Mouse (Mus musculus): ENCODE measurements around the gene Gm20388. TPM values are rescaled to one million over a fixed set of nuclear protein-coding genes. Genes with fewer than 3 reads are reported as not detected.

Gm20388 gene
- polyA plus RNA-seq, 1 experiment from 2014 or later, result 5.5 TPM

DNA sequence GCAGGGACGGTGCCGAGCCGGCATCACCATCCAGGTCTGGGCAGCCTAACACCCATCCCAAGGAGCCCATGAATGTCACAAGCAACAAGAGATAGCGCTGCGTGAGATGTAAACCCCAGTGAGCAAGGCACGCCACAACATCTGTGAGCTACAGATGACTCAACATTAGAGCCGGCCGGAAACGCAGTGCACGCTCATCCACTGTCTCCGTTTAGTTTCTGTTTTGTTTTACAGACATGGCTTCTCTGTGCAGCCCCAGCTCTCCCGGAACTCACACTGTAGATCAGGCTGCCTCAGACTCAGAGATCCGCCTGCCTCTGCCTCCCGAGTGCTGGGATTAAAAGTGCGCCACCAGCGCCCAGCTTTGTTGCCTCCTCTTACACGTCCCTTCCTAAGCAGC, 3376.7 kb downstream of the Gm20388 start:
- H3K27me3 ChIP-seq (ENCODE audit: poor library complexity, severe bottlenecking), result no peaks in the 10 kb centered on the region
- H3K4me3 ChIP-seq, result no peak overlapping the region
- 97% methylated on average over 17 of the region's 17 CpGs for WGBS
- DNase-seq (ENCODE audit: extremely low spot score, low spot score), result no peak
- no peaks in the 10 kb centered on the region for H3K9me3 ChIP-seq
- no peaks in the 10 kb centered on the region for H3K4me1 ChIP-seq
- peaks cover 95% of the 10 kb centered on the region for H3K36me3 ChIP-seq (replicated peaks)
- H3K27ac ChIP-seq, result no peak overlapping the region

DNA sequence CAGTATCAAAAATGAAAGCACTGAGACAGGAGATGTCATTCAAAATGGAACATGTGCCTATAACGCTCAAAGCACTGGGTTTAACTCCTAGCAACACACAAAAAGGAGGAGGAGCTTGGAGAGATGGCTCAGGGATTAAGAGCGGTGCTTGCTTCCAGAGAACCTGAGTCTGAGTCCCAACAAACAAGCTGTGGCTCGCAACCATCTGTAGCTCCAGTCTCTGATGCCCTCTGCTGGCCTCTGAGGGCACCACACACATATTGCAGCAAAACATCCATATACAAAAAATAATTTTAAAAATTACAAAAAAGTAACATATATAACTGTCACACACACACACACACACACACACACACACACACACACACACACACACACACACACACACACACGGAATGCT, 3379.5 kb downstream of the Gm20388 start:
- WGBS, result 82% methylated on average over 4 of the region's 4 CpGs
- Histone ChIP-seq H3K4me3 (no peak overlapping the region), H3K4me1 (no peaks in the 10 kb centered on the region), H3K27ac (no peak overlapping the region), H3K9me3 (no peaks in the 10 kb centered on the region), H3K36me3 (replicated peaks) (peaks cover 97% of the 10 kb centered on the region), H3K27me3 (ENCODE audit: poor library complexity, severe bottlenecking) (no peaks in the 10 kb centered on the region)
- no peak for DNase-seq (ENCODE audit: extremely low spot score, low spot score)

DNA sequence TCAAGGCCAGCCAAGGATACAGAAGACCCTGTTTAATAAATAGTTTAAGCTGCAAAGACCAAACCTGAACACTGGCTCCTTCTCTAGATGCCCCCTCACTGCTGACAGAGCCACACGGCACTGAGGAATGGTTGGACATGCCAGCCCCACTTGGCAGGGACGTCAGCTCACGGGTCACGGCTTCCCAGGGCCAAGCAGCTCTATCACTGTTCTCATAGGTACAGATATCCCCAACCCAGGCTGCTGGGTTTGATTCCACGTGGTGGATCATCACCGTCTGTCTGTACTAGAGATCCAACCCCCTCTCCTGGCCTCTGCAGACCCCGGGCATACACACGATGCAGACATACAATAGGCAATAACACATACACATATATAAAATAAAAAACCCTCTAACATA, 3380.0 kb downstream of the Gm20388 start:
- no peaks in the 10 kb centered on the region for H3K4me1 ChIP-seq
- no peaks in the 10 kb centered on the region for H3K27me3 ChIP-seq (ENCODE audit: poor library complexity, severe bottlenecking)
- no peak overlapping the region for H3K27ac ChIP-seq
- H3K36me3 ChIP-seq (replicated peaks), result peaks cover 97% of the 10 kb centered on the region
- no peaks in the 10 kb centered on the region for H3K9me3 ChIP-seq
- H3K4me3 ChIP-seq, result no peak overlapping the region
- no peak for DNase-seq (ENCODE audit: extremely low spot score, low spot score)
- 97% methylated on average over 8 of the region's 8 CpGs for WGBS

DNA sequence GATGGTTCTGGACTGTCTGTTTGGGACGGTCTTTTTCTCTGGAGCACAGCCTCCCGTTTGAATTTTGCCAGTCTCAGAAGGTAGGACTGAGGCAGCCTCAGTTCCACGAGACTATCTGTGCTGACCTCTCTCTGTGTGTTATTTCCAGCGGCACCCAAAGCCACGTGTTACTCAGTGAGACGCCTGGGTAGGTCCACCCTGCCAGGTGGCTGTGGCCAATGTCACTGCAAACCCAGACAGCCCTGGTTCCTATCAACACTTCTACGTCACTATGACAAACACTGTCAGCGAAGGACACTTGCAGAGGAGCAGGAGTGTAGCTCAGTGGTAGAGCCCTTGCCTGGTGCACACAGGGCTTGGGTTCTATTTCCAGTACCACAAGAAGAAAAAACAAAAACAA, 3381.1 kb downstream of the Gm20388 start:
- Histone ChIP-seq H3K9me3 (no peaks in the 10 kb centered on the region), H3K4me1 (no peaks in the 10 kb centered on the region), H3K27me3 (ENCODE audit: poor library complexity, severe bottlenecking) (no peaks in the 10 kb centered on the region), H3K4me3 (no peak overlapping the region), H3K36me3 (replicated peaks) (peaks cover 97% of the 10 kb centered on the region), H3K27ac (no peak overlapping the region)
- WGBS, result 90% methylated on average over 8 of the region's 8 CpGs
- no peak for DNase-seq (ENCODE audit: extremely low spot score, low spot score)

DNA sequence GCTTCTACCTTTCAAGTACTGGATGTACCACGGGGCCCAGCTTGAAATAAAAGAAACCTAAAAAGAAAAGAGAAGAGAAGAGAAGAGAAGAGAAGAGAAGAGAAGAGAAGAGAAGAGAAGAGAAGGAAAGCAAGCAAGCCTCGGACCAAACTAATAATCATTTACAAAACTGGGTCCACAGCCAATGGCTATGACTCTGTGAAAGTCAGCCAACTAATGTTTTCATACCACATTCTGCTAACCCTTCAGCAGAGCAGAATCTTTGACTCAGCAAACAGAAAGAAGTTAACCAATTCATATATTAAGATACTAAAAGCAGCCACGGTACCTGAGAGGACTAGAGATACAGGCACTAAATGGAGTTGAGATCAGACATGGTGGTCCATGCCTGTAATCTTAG, 3381.6 kb downstream of the Gm20388 start:
- Histone ChIP-seq H3K36me3 (replicated peaks) (peaks cover 97% of the 10 kb centered on the region), H3K27ac (no peak overlapping the region), H3K9me3 (no peaks in the 10 kb centered on the region), H3K4me1 (no peaks in the 10 kb centered on the region), H3K4me3 (no peak overlapping the region), H3K27me3 (ENCODE audit: poor library complexity, severe bottlenecking) (no peaks in the 10 kb centered on the region)
- no peak for DNase-seq (ENCODE audit: extremely low spot score, low spot score)
- 92% methylated on average over 3 of the region's 3 CpGs for WGBS

DNA sequence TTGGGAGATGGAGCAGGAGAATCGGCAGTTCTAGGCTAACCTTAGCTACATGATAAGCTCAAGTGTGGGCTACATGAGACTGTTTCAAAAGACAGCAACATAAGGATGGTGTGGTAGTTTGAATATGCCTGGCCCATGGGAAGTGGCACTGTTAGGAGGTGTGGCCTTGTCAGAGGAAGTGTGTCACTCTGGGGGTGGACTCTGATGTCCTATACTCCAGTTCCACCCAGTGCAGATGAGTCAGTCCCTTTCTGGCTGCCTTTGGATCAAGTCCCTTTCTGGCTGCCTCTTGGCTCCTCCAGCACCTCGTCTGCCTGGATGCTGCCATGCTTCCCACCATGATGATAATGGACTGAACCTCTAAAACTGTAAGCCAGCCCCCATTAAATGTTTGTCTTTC, 3382.1 kb downstream of the Gm20388 start:
- 94% methylated on average over 2 of the region's 2 CpGs for WGBS
- Histone ChIP-seq H3K4me1 (no peaks in the 10 kb centered on the region), H3K9me3 (no peaks in the 10 kb centered on the region), H3K27me3 (ENCODE audit: poor library complexity, severe bottlenecking) (no peaks in the 10 kb centered on the region), H3K36me3 (replicated peaks) (peaks cover 97% of the 10 kb centered on the region), H3K4me3 (no peak overlapping the region), H3K27ac (no peak overlapping the region)
- no peak for DNase-seq (ENCODE audit: extremely low spot score, low spot score)

DNA sequence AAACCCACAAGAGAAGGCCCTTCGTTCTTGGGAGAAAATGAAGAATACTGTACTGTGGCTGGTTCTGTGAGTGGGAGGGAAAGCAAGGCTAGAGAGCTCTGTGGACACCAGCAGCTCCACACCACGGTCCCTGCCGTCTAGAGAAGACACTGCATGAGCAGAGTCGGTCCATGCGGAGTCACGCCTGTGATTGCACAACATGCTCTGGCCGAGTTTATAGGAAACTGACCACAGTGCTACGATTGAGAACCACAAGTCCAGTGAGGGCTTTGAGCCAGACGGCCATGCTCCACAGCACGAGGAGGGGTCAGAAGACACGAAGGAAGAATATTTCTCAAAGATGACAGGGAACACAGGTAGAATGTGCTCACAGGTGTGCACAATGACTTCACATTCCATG, 3387.7 kb downstream of the Gm20388 start:
- Histone ChIP-seq H3K27me3 (ENCODE audit: poor library complexity, severe bottlenecking) (no peaks in the 10 kb centered on the region), H3K4me1 (no peaks in the 10 kb centered on the region), H3K27ac (no peak overlapping the region), H3K9me3 (no peaks in the 10 kb centered on the region), H3K36me3 (replicated peaks) (peaks cover 94% of the 10 kb centered on the region), H3K4me3 (no peak overlapping the region)
- WGBS, result 95% methylated on average over 11 of the region's 11 CpGs
- DNase-seq (ENCODE audit: extremely low spot score, low spot score), result no peak

DNA sequence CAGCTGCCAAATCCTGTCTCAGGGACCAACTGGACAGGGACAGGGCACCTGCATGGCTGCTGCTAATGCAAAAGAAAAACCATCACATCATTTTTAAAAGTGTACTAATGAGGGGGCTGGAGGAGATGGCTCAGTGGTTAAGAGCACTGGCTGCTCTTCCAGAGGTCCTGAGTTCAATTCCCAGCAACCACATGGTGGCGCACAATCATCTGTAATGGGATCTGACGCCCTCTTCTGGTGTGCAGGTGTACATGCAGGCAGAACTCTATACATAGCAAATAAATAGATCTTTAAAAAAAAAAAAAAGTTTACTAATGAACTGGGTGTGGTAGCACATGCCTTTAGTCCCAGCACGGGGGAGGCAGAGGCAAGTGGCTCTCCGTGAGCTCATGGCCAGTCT, 3398.1 kb downstream of the Gm20388 start:
- Histone ChIP-seq H3K27ac (no peak overlapping the region), H3K36me3 (replicated peaks) (peaks cover 97% of the 10 kb centered on the region)
- 69% methylated on average over 4 of the region's 4 CpGs for WGBS

DNA sequence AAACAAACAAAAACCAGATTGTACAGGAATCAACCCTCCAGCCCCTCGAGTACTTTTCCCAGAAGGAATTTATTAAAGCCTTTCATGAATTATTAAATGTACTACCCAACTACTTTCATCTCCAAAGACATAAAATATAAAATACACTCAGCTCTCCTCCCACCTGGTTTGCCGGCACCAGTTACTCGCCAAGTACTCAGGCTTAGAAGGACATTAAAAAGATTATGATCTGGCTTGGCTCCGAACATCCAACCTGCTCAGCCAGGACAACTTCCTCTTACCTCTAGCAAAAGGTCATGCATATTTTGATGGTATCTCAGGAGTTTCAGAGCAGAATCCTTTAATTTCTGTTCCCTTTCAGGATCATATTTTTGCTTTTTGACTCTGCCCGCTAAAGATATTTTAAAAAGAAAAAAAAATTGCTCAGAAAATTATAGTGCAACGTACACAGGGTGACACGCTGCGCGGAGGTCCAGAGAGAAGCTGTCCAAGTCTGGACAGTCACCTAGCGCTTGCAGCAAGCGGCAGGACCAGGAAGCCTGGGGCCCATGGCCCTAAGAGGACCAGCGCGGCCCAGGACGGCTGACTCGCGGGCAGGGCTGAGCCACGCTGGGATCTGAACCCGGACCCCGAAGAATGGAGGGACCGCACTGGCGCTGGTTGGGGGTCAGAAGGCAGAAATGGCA, 3407.3 kb downstream of the Gm20388 start:
- Histone ChIP-seq H3K27ac (peak overlapping the region; percentile 91), H3K4me3 (peak overlapping the region; percentile 83), H3K4me1 (peaks cover 22% of the 10 kb centered on the region), H3K9me3 (no peaks in the 10 kb centered on the region), H3K27me3 (ENCODE audit: poor library complexity, severe bottlenecking) (no peaks in the 10 kb centered on the region), H3K36me3 (replicated peaks) (peaks cover 18% of the 10 kb centered on the region)
- WGBS, result 9% methylated on average over 21 of the region's 21 CpGs
- no peak for DNase-seq (ENCODE audit: extremely low spot score, low spot score)

More for the DNA sequence above, 3398.1 kb downstream of the Gm20388 start:
- H3K27me3 ChIP-seq (ENCODE audit: poor library complexity, severe bottlenecking), result no peaks in the 10 kb centered on the region
- no peaks in the 10 kb centered on the region for H3K4me1 ChIP-seq
- H3K4me3 ChIP-seq, result no peak overlapping the region
- H3K9me3 ChIP-seq, result no peaks in the 10 kb centered on the region
- no peak for DNase-seq (ENCODE audit: extremely low spot score, low spot score)

DNA sequence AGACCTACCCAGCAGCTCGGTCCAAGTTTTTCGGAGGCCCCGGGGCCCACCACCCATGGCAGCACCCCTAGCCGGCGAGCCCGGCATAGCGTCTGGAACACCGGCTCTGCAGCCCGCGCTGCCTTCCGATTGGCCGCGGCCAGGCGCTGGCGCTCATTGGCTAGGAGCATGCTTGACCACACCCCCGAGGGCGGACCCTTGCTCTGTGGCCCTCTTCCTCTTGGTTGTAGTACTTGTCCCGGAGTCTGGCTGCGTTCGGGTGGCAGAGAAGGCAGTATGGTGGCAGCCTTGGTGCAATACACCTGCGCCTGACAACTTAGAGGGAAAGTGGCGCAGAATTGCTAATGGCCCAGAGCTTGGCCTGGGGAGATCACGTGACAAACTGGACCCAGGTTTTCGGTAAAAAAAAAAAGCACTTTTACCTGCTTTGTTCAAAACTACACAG, 3407.8 kb downstream of the Gm20388 start, which contains the start of gene Fanca:
Gene Fanca (minus strand): TSS at position 110 of the 445 bp plus-strand sequence.
- WGBS, result 1% methylated on average over 24 of the region's 24 CpGs
- Histone ChIP-seq H3K4me1 (peaks cover 22% of the 10 kb centered on the region), H3K27ac (peak within 1 kb of the TSS; percentile 91), H3K4me3 (peak within 1 kb of the TSS; percentile 83), H3K27me3 (ENCODE audit: poor library complexity, severe bottlenecking) (no peaks in the 10 kb centered on the region), H3K36me3 (replicated peaks) (peaks cover 13% of the 10 kb centered on the region), H3K9me3 (no peaks in the 10 kb centered on the region)
- peak; percentile 97 for DNase-seq (ENCODE audit: extremely low spot score, low spot score)

DNA sequence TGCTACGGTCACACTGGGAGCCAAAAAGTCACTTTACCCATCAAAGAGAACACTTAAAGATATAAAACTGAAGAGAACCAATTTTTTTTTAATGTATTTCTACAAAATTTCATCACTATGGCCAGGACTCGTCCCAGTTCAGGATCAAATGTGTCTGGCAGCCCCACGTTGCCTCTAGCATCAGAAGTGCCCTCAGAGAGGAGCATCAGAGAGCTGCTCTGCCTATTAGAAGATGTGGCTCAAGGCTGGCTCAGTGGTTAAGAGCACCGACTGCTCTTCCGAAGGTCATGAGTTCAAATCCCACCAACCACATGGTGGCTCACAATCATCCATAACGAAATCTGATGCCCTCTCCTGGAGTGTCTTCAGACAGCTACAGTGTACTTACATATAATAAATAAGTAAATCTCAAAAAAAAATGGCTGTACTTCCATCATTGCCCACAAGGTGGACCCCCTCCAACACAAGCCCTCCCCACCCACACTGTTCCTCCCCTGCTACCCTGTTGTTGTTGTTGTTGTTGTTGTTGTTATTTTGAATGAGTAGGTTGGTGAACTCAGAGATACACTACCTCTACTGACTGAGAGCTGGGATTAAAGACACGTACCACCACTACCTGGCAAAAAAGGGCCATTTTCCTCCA, 3409.0 kb downstream of the Gm20388 start:
- Histone ChIP-seq H3K4me1 (peaks cover 22% of the 10 kb centered on the region), H3K4me3 (no peak overlapping the region), H3K9me3 (no peaks in the 10 kb centered on the region), H3K36me3 (replicated peaks) (peaks cover 9% of the 10 kb centered on the region), H3K27me3 (ENCODE audit: poor library complexity, severe bottlenecking) (no peaks in the 10 kb centered on the region), H3K27ac (no peak overlapping the region)
- WGBS, result 42% methylated on average over 7 of the region's 7 CpGs
- DNase-seq (ENCODE audit: extremely low spot score, low spot score), result peak; percentile 50

DNA sequence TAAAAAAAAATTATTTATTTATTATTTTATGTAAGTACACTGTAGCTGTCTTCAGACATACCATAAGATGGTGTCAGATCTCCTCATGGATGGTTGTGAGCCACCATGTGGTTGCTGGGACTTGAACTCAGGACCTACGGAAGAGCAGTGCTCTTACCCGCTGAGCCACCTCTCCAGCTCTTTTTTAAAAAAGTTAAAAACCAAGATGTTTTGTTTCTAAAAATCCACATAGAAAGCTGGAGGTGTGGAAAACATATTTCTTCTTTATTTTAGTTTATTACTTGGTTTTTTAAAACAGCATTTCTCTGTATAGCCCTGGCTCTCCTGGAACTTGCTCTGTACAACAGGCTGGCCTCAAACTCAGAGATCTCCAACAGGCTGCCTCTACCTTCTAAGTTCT, 3417.9 kb downstream of the Gm20388 start:
- Histone ChIP-seq H3K4me3 (no peak overlapping the region), H3K27me3 (ENCODE audit: poor library complexity, severe bottlenecking) (peaks cover 13% of the 10 kb centered on the region), H3K4me1 (peaks cover 32% of the 10 kb centered on the region), H3K36me3 (replicated peaks) (no peaks in the 10 kb centered on the region), H3K27ac (no peak overlapping the region), H3K9me3 (no peaks in the 10 kb centered on the region)
- no peak for DNase-seq (ENCODE audit: extremely low spot score, low spot score)
- 97% methylated on average over 2 of the region's 2 CpGs for WGBS

DNA sequence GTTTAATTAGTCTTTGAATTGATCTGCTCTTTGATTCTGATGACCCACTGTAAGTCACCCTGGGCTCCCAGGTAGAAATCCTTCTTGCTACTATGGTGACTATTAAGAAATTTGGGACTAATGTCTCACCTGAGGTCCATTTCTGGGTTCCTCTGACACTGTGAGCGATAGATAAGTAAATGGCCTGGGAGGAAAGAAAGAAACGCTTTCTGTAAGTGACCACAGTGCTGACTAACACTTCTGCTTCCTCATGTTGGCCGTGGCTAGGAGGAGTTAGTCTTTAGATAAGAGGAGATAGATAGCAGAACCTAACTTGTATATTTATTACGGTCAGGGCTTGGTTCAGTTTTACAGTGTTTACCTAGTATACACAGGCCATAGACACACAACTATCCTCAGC, 3418.7 kb downstream of the Gm20388 start:
- H3K9me3 ChIP-seq, result no peaks in the 10 kb centered on the region
- H3K4me1 ChIP-seq, result peaks cover 40% of the 10 kb centered on the region
- no peak overlapping the region for H3K27ac ChIP-seq
- 93% methylated on average over 4 of the region's 4 CpGs for WGBS
- H3K36me3 ChIP-seq (replicated peaks), result no peaks in the 10 kb centered on the region
- no peak for DNase-seq (ENCODE audit: extremely low spot score, low spot score)
- H3K27me3 ChIP-seq (ENCODE audit: poor library complexity, severe bottlenecking), result peaks cover 21% of the 10 kb centered on the region
- no peak overlapping the region for H3K4me3 ChIP-seq
